Mouse (Mus musculus) G1E (cell line): ENCODE measurements around the gene Cox6a2. TPM values are rescaled to one million over a fixed set of nuclear protein-coding genes. Genes with fewer than 3 reads are reported as not detected.

Experiments used
- ATAC-seq: 2 replicates; pipeline ENCODE4 v1.8.0; 2016; ENCODE audit warnings: mild to moderate bottlenecking; ENCODE audit not compliant: insufficient number of reproducible peaks, poor library complexity, low FRiP score, severe bottlenecking; ENCODE audit errors: extremely low read depth
- DNase-seq: peaks from one replicate; pipeline ENCODE4 v3.0.0; 2012; ENCODE audit warnings: low spot score
- H3K27me3 ChIP-seq: 2 replicates; pipeline ENCODE4 v1.6.1; 2012; ENCODE audit warnings: mild to moderate bottlenecking, low read length, inconsistent platforms; ENCODE audit not compliant: insufficient read depth
- H3K36me3 ChIP-seq: replicated peaks from 2 replicates; pipeline ENCODE3; 2012; ENCODE audit warnings: mild to moderate bottlenecking, inconsistent platforms
- H3K4me1 ChIP-seq: 2 replicates; pipeline ENCODE4 v1.6.1; 2012; ENCODE audit warnings: low read depth, low read length, inconsistent platforms, mixed read lengths; ENCODE audit not compliant: insufficient read depth
- H3K4me3 ChIP-seq: 2 replicates; pipeline ENCODE4 v1.5.1; 2012; ENCODE audit warnings: low read depth, mild to moderate bottlenecking, inconsistent platforms, low read length, moderate library complexity, mixed read lengths
- H3K9me3 ChIP-seq: replicated peaks from 2 replicates; pipeline ENCODE4 v1.6.1; 2012; ENCODE audit warnings: inconsistent platforms
- CTCF ChIP-seq: IDR thresholded peaks from 2 replicates; pipeline ENCODE4 v1.5.1; 2012; ENCODE audit warnings: low read depth, low read length, inconsistent platforms, mixed read lengths
- GATA1 ChIP-seq: IDR thresholded peaks from 2 replicates; pipeline ENCODE4 v1.6.1; 2012; ENCODE audit warnings: borderline replicate concordance, low read length, inconsistent platforms, mixed read lengths
- GATA2 ChIP-seq: IDR thresholded peaks from 2 replicates; pipeline ENCODE4 v1.6.1; 2012; ENCODE audit warnings: low read depth, low read length, inconsistent platforms, borderline replicate concordance
- POLR2AphosphoS5 ChIP-seq: IDR thresholded peaks from 2 replicates; pipeline ENCODE4 v1.6.1; 2012; ENCODE audit warnings: low read depth, low read length, inconsistent platforms; ENCODE audit not compliant: insufficient replicate concordance
- TAL1 ChIP-seq: conservative IDR thresholded peaks from 2 replicates; pipeline ENCODE4 v1.6.1; 2012; ENCODE audit warnings: low read depth, low read length, inconsistent platforms, mixed read lengths
- polyA plus RNA-seq: library from polyadenylated mRNA; stranded (reverse); fragments of >175 nt; gene quantifications from 2 replicates; pipeline ENCODE4 v1.2.3, GENCODE M21; 2012
- total RNA-seq, 2 experiments: library from RNA; stranded (forward) in 1 of 2; stranded (reverse) in 1 of 2; fragments of 200-1000 nt in 1 of 2; fragments of >200 nt in 1 of 2; fragmentation: Nextera tagmentation in 1 of 2; gene quantifications; 2 replicates each; pipeline ENCODE4 v1.2.3; 2014 to 2017

The Cox6a2 gene
- total and polyA plus RNA-seq, 3 experiments = 0.21 to 0.27 TPM; not detected in 1

DNA sequence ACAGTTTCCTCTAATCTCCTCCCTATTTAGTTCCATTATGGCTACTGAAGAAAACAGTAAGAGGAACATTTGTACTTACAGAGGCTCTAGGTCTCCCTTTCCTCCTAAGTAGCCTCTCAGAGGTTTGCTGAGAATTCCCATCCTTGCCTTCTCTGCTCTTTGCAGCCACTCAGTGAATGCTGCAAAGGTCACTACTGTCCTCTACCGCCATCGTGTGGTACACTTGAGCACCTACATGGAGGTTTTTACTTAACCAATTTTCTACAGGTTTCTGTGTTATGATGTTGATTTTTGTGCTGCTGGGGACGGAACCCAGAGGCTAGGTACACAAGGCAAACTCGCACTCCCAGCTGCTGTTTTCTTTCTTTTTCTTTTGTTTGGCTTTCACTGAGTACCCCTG, 2.0 kb upstream of the Cox6a2 start:
- Histone ChIP-seq H3K4me3 (no peak overlapping the region), H3K4me1 (no peaks in the 10 kb centered on the region), H3K27me3 (peaks cover 10% of the 10 kb centered on the region), H3K9me3 (no peaks in the 10 kb centered on the region), H3K36me3 (no peaks in the 10 kb centered on the region)
- DNase-seq (peak; percentile 32), ATAC-seq (no peak; the same call in 1 of the 2 replicates)
- TF ChIP-seq POLR2AphosphoS5 = no peak
- TF ChIP-seq CTCF = peak; percentile 83

GRCm38 (mm10) chr7:128205695-128206094, 492 bp downstream of the Cox6a2 start:
- H3K36me3 ChIP-seq = no peaks in the 10 kb centered on the region
- no peak for ATAC-seq
- TF ChIP-seq POLR2AphosphoS5 = no peak
- TF ChIP-seq TAL1 = no peak
- no peak for TF ChIP-seq GATA1
- TF ChIP-seq CTCF = no peak
- no peak for TF ChIP-seq GATA2
- peaks cover 9% of the 10 kb centered on the region for H3K27me3 ChIP-seq
- no peak for DNase-seq
- H3K4me3 ChIP-seq = no peak overlapping the region
- no peaks in the 10 kb centered on the region for H3K4me1 ChIP-seq
- H3K9me3 ChIP-seq = no peaks in the 10 kb centered on the region

DNA sequence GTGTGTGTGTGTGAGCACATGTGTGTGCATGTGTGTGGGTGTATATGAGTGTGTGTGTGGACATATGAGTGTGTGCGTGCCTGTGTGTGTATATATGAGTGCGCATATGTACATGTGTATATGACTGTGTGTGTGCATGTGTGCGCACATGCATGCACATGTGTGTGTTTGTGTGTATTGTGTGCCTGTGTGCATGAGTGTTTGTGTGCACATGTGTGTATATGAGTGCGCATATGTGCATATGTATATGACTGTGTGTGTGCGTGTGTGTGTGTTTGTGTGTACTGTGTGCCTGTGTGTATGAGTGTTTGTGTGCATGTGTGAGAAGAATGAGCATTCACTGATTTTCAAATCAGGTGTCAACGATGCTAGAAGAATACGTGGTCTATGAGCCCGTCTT, 2.0 kb downstream of the Cox6a2 start:
- Histone ChIP-seq H3K36me3 (no peaks in the 10 kb centered on the region), H3K4me3 (no peak overlapping the region), H3K27me3 (peaks cover 12% of the 10 kb centered on the region), H3K9me3 (no peaks in the 10 kb centered on the region), H3K4me1 (no peaks in the 10 kb centered on the region)
- DNase-seq (no peak), ATAC-seq (no peak)
- no peak for TF ChIP-seq TAL1
- no peak for TF ChIP-seq GATA1
- TF ChIP-seq POLR2AphosphoS5 = no peak
- TF ChIP-seq GATA2 = no peak
- TF ChIP-seq CTCF = no peak

- no peaks in the 10 kb centered on the region for H3K36me3 ChIP-seq
- ATAC-seq = no peak
- DNase-seq = no peak
- H3K4me3 ChIP-seq = no peak overlapping the region
- H3K27me3 ChIP-seq = peaks cover 12% of the 10 kb centered on the region
- TF ChIP-seq POLR2AphosphoS5 = no peak
- no peak for TF ChIP-seq TAL1
- no peak for TF ChIP-seq GATA1
- TF ChIP-seq GATA2 = no peak
- TF ChIP-seq CTCF = no peak
- H3K4me1 ChIP-seq = no peaks in the 10 kb centered on the region
- no peaks in the 10 kb centered on the region for H3K9me3 ChIP-seq
Measured at GRCm38 (mm10) chr7:128203071-128203470, 3.1 kb downstream of the Cox6a2 start.

DNA sequence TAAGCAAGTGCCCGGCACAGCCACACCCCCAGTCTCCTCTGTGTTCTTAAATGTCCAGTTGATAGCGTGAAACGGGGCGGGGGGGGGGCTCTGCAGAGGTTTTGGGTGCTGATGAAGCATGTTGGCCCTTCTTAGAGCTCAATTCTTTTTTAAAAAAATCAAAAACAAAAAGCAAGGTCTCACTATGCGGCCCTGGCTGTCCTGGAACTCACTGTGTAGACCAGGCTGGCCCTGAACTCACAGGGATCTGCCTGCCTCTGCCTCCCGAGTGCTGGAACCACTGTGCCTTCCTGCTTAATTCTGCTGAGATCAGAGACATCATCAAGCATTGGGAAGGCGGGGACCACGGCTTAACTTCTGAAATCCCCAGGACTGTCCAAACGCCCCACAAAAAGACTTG, 4.6 kb downstream of the Cox6a2 start:
- DNase-seq = no peak
- Histone ChIP-seq H3K4me1 (no peaks in the 10 kb centered on the region), H3K27me3 (peaks cover 12% of the 10 kb centered on the region), H3K36me3 (no peaks in the 10 kb centered on the region), H3K9me3 (no peaks in the 10 kb centered on the region), H3K4me3 (no peak overlapping the region)
- TF ChIP-seq POLR2AphosphoS5 (no peak), CTCF (no peak), TAL1 (no peak), GATA2 (no peak), GATA1 (no peak)
- no peak for ATAC-seq

DNA sequence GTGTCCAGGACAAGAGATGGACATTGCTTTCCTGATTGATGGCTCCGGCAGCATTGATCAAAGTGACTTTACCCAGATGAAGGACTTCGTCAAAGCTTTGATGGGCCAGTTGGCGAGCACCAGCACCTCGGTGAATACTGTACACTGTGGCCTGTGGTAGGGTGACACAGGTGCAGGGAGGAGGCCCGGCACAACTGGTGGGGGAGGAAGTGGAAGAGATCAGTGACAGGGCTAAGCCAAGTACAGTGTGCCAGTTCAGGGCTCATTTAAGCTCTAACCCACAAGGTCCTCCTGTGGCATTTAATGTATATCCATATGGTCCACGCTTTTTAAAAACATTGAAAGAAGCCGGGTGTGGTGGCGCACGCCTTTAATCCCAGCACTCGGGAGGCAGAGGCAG, 24.5 kb downstream of the Cox6a2 start:
- ATAC-seq = no peak

DNA sequence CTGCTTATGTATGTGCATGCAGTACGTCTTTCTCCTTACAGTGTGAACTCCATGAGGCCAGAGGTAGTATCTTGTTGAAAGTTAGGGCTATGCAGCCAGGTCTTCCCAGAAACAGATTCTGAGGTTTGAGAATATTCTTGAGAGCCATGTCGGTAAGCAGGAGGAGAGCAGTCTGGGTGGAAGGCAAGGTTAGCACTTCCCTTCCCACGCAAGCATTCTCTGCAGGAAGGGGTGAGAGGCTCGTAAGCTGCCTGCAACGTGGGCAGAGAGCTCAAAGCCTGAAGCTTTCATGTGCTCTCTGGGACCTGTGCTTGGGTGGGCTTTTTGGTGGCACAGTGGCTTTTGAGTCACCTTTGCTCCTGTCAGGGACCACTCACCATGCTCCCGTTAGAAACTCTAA, 25.6 kb downstream of the Cox6a2 start:
- DNase-seq (no peak), ATAC-seq (no peak)
- TF ChIP-seq CTCF = no peak
- H3K27me3 ChIP-seq = peaks cover 15% of the 10 kb centered on the region
- no peaks in the 10 kb centered on the region for H3K36me3 ChIP-seq
- no peak overlapping the region for H3K4me3 ChIP-seq
- no peaks in the 10 kb centered on the region; the same call in 1 of the 2 replicates for H3K4me1 ChIP-seq
- H3K9me3 ChIP-seq = no peaks in the 10 kb centered on the region

More for the DNA sequence above, 24.5 kb downstream of the Cox6a2 start:
- Histone ChIP-seq H3K36me3 (no peaks in the 10 kb centered on the region), H3K9me3 (no peaks in the 10 kb centered on the region), H3K27me3 (peaks cover 15% of the 10 kb centered on the region), H3K4me3 (no peak overlapping the region), H3K4me1 (no peaks in the 10 kb centered on the region; the same call in 1 of the 2 replicates)
- no peak for TF ChIP-seq TAL1
- no peak for TF ChIP-seq CTCF
- no peak for TF ChIP-seq POLR2AphosphoS5
- no peak for TF ChIP-seq GATA1
- TF ChIP-seq GATA2 = no peak
- no peak for DNase-seq
